Mouse (Mus musculus) cortical plate, adult 2 months (tissue): ENCODE measurements around the gene Csnk2a2.

Experiments used
- CTCF ChIP-seq: fragments of 200-500 bp; IDR thresholded peaks from 2 replicates; pipeline ENCODE4 v1.5.1; 2011; ENCODE audit warnings: mild to moderate bottlenecking, control low read depth, low read length; ENCODE audit not compliant: insufficient read depth; ENCODE audit errors: extremely low read depth
- POLR2A ChIP-seq: fragments of 200-500 bp; IDR thresholded peaks from 2 replicates; pipeline ENCODE4 v1.6.1; 2011; ENCODE audit warnings: mild to moderate bottlenecking, low read length, control low read depth; ENCODE audit not compliant: insufficient read depth; ENCODE audit errors: extremely low read depth

- TF ChIP-seq CTCF (no peak), POLR2A (no peak)
Observed at GRCm38 (mm10) chr8:95433124-95433523, 56.7 kb downstream of the Csnk2a2 start.
